Mouse (Mus musculus): Measurements from ENCODE around the gene Olfr739. TPM values are rescaled to one million over a fixed set of nuclear protein-coding genes. Genes with fewer than 3 reads are reported as not detected.

The Olfr739 gene
- total RNA-seq (2012; rRNA removed): not detected in 2 replicates

GRCm38 (mm10) chr14:50418326-50418725 lies at the start of gene Olfr739:
Gene Olfr739 (plus strand): TSS chr14:50418626.
- in situ Hi-C loops (cut with MboI; ENCODE audit: low sequenced_read_pairs in 2 of 2, unreplicated experiment in 2 of 2): no loop called here
- no peak within 1 kb of the TSS for H3K27ac ChIP-seq (ENCODE audit: insufficient read depth, low read depth, low read length, poor library complexity, severe bottlenecking)
- TF ChIP-seq ZC3H11A (IDR thresholded peaks at IDR 0.05; ENCODE audit: borderline replicate concordance, low read depth, low read length) (no peak), CHD2 (IDR thresholded peaks at IDR 0.05; ENCODE audit: low read depth, low read length) (no peak), HCFC1 (IDR thresholded peaks at IDR 0.05; ENCODE audit: borderline replicate concordance, insufficient read depth, low read length) (no peak), ZNF384 (IDR thresholded peaks at IDR 0.05; ENCODE audit: low read depth, low read length) (no peak), MAFK (IDR thresholded peaks at IDR 0.05; ENCODE audit: insufficient read depth, low read depth, low read length) (no peak)
- no peak for DNase-seq (ENCODE audit: low read depth, low spot score)
- H3K9me3 ChIP-seq (ENCODE audit: control insufficient read depth, insufficient read depth, low read depth, low read length): no peaks in the 10 kb centered on the region
- H3K36me3 ChIP-seq (ENCODE audit: control insufficient read depth, insufficient read depth, low read length, poor library complexity, severe bottlenecking): no peaks in the 10 kb centered on the region
- no peaks in the 10 kb centered on the region for H3K4me1 ChIP-seq (ENCODE audit: control insufficient read depth in 2 of 2, insufficient read depth in 2 of 2, low read length in 2 of 2, poor library complexity in 1 of 2)
- no peak within 1 kb of the TSS for H3K4me3 ChIP-seq (ENCODE audit: insufficient read depth in 1 of 2, low read depth in 1 of 2, low read length in 2 of 2, poor library complexity in 1 of 2, severe bottlenecking in 1 of 2)
- H3K9ac ChIP-seq (ENCODE audit: insufficient read depth, low read depth, low read length, poor library complexity, severe bottlenecking): no peak within 1 kb of the TSS

- H3K36me3 ChIP-seq (ENCODE audit: control insufficient read depth, insufficient read depth, low read length, poor library complexity, severe bottlenecking): no peaks in the 10 kb centered on the region
- H3K27ac ChIP-seq (ENCODE audit: insufficient read depth, low read depth, low read length, poor library complexity, severe bottlenecking): no peak within 1 kb of the TSS
- H3K9me3 ChIP-seq (ENCODE audit: control insufficient read depth, insufficient read depth, low read depth, low read length): no peaks in the 10 kb centered on the region
- H3K9ac ChIP-seq (ENCODE audit: insufficient read depth, low read depth, low read length, poor library complexity, severe bottlenecking): no peak within 1 kb of the TSS
- no peaks in the 10 kb centered on the region for H3K4me1 ChIP-seq (ENCODE audit: control insufficient read depth in 2 of 2, insufficient read depth in 2 of 2, low read length in 2 of 2, poor library complexity in 1 of 2)
- TF ChIP-seq ZC3H11A (IDR thresholded peaks at IDR 0.05; ENCODE audit: borderline replicate concordance, low read depth, low read length) (no peak), MAFK (IDR thresholded peaks at IDR 0.05; ENCODE audit: insufficient read depth, low read depth, low read length) (no peak), ZNF384 (IDR thresholded peaks at IDR 0.05; ENCODE audit: low read depth, low read length) (no peak), CHD2 (IDR thresholded peaks at IDR 0.05; ENCODE audit: low read depth, low read length) (no peak), HCFC1 (IDR thresholded peaks at IDR 0.05; ENCODE audit: borderline replicate concordance, insufficient read depth, low read length) (no peak)
- no peak within 1 kb of the TSS for H3K4me3 ChIP-seq (ENCODE audit: insufficient read depth in 1 of 2, low read depth in 1 of 2, low read length in 2 of 2, poor library complexity in 1 of 2, severe bottlenecking in 1 of 2)
- no peak for DNase-seq (ENCODE audit: low read depth, low spot score)
- in situ Hi-C loops (cut with MboI; ENCODE audit: low sequenced_read_pairs in 2 of 2, unreplicated experiment in 2 of 2): no loop called here
Measured at GRCm38 (mm10) chr14:50380863-50381262, 37.6 kb upstream of the Olfr739 start, which contains the start of gene Olfr736. Gene Olfr736 (plus strand): TSS chr14:50381163.

- H3K4me3 ChIP-seq (ENCODE audit: insufficient read depth in 1 of 2, low read depth in 1 of 2, low read length in 2 of 2, poor library complexity in 1 of 2, severe bottlenecking in 1 of 2): no peak within 1 kb of the TSS
- no peak within 1 kb of the TSS for H3K9ac ChIP-seq (ENCODE audit: insufficient read depth, low read depth, low read length, poor library complexity, severe bottlenecking)
- in situ Hi-C loops (cut with MboI; ENCODE audit: low sequenced_read_pairs in 2 of 2, unreplicated experiment in 2 of 2): no loop called here
- no peaks in the 10 kb centered on the region for H3K4me1 ChIP-seq (ENCODE audit: control insufficient read depth in 2 of 2, insufficient read depth in 2 of 2, low read length in 2 of 2, poor library complexity in 1 of 2)
- DNase-seq (ENCODE audit: low read depth, low spot score): no peak
- H3K27ac ChIP-seq (ENCODE audit: insufficient read depth, low read depth, low read length, poor library complexity, severe bottlenecking): no peak within 1 kb of the TSS
- no peaks in the 10 kb centered on the region for H3K36me3 ChIP-seq (ENCODE audit: control insufficient read depth, insufficient read depth, low read length, poor library complexity, severe bottlenecking)
- TF ChIP-seq ZC3H11A (IDR thresholded peaks at IDR 0.05; ENCODE audit: borderline replicate concordance, low read depth, low read length): no peak
- TF ChIP-seq MAFK (IDR thresholded peaks at IDR 0.05; ENCODE audit: insufficient read depth, low read depth, low read length): no peak
- no peak for TF ChIP-seq ZNF384 (IDR thresholded peaks at IDR 0.05; ENCODE audit: low read depth, low read length)
- no peak for TF ChIP-seq HCFC1 (IDR thresholded peaks at IDR 0.05; ENCODE audit: borderline replicate concordance, insufficient read depth, low read length)
- H3K9me3 ChIP-seq (ENCODE audit: control insufficient read depth, insufficient read depth, low read depth, low read length): no peaks in the 10 kb centered on the region
Measured at GRCm38 (mm10) chr14:50407268-50407667, 11.2 kb upstream of the Olfr739 start, which contains the start of gene Olfr738. Gene Olfr738 (plus strand): TSS chr14:50407568.

- Histone ChIP-seq H3K27ac (ENCODE audit: insufficient read depth, low read depth, low read length, poor library complexity, severe bottlenecking) (no peak within 1 kb of the TSS), H3K9ac (ENCODE audit: insufficient read depth, low read depth, low read length, poor library complexity, severe bottlenecking) (no peak within 1 kb of the TSS), H3K4me3 (ENCODE audit: insufficient read depth in 1 of 2, low read depth in 1 of 2, low read length in 2 of 2, poor library complexity in 1 of 2, severe bottlenecking in 1 of 2) (no peak within 1 kb of the TSS), H3K4me1 (ENCODE audit: control insufficient read depth in 2 of 2, insufficient read depth in 2 of 2, low read length in 2 of 2, poor library complexity in 1 of 2) (no peaks in the 10 kb centered on the region), H3K9me3 (ENCODE audit: control insufficient read depth, insufficient read depth, low read depth, low read length) (no peaks in the 10 kb centered on the region), H3K36me3 (ENCODE audit: control insufficient read depth, insufficient read depth, low read length, poor library complexity, severe bottlenecking) (no peaks in the 10 kb centered on the region)
- TF ChIP-seq CHD2 (IDR thresholded peaks at IDR 0.05; ENCODE audit: low read depth, low read length) (no peak), ZC3H11A (IDR thresholded peaks at IDR 0.05; ENCODE audit: borderline replicate concordance, low read depth, low read length) (no peak), MAFK (IDR thresholded peaks at IDR 0.05; ENCODE audit: insufficient read depth, low read depth, low read length) (no peak)
- DNase-seq (ENCODE audit: low read depth, low spot score): no peak
- in situ Hi-C loops (cut with MboI; ENCODE audit: low sequenced_read_pairs in 2 of 2, unreplicated experiment in 2 of 2): no loop called here
Measured at GRCm38 (mm10) chr14:50445245-50445644, 26.8 kb downstream of the Olfr739 start, which contains the start of gene Olfr740. Gene Olfr740 (plus strand): TSS chr14:50445545.

GRCm38 (mm10) chr14:50472438-50472837 lies 54.0 kb downstream of the Olfr739 start, which contains the start of gene Olfr741:
Gene Olfr741 (plus strand): TSS chr14:50472738.
- no peak within 1 kb of the TSS for H3K27ac ChIP-seq (ENCODE audit: insufficient read depth, low read depth, low read length, poor library complexity, severe bottlenecking)
- no peak within 1 kb of the TSS for H3K9ac ChIP-seq (ENCODE audit: insufficient read depth, low read depth, low read length, poor library complexity, severe bottlenecking)
- no peaks in the 10 kb centered on the region for H3K4me1 ChIP-seq (ENCODE audit: control insufficient read depth in 2 of 2, insufficient read depth in 2 of 2, low read length in 2 of 2, poor library complexity in 1 of 2)
- no peak within 1 kb of the TSS for H3K4me3 ChIP-seq (ENCODE audit: insufficient read depth in 1 of 2, low read depth in 1 of 2, low read length in 2 of 2, poor library complexity in 1 of 2, severe bottlenecking in 1 of 2)
- no peaks in the 10 kb centered on the region for H3K36me3 ChIP-seq (ENCODE audit: control insufficient read depth, insufficient read depth, low read length, poor library complexity, severe bottlenecking)
- TF ChIP-seq HCFC1 (IDR thresholded peaks at IDR 0.05; ENCODE audit: borderline replicate concordance, insufficient read depth, low read length) (no peak), ZC3H11A (IDR thresholded peaks at IDR 0.05; ENCODE audit: borderline replicate concordance, low read depth, low read length) (no peak), ZNF384 (IDR thresholded peaks at IDR 0.05; ENCODE audit: low read depth, low read length) (no peak), CHD2 (IDR thresholded peaks at IDR 0.05; ENCODE audit: low read depth, low read length) (no peak), MAFK (IDR thresholded peaks at IDR 0.05; ENCODE audit: insufficient read depth, low read depth, low read length) (no peak)
- no peaks in the 10 kb centered on the region for H3K9me3 ChIP-seq (ENCODE audit: control insufficient read depth, insufficient read depth, low read depth, low read length)
- in situ Hi-C loops (cut with MboI; ENCODE audit: low sequenced_read_pairs in 2 of 2, unreplicated experiment in 2 of 2): no loop called here
- DNase-seq (ENCODE audit: low read depth, low spot score): no peak

Data from ES-E14 (cell line).